Mouse (Mus musculus) MEL (cell line): ENCODE measurements around the gene 1700001P01Rik. TPM values are rescaled to one million over a fixed set of nuclear protein-coding genes. Genes with fewer than 3 reads are reported as not detected.

ENCODE experiments used
- DNase-seq: peaks from one replicate; pipeline ENCODE4 v3.0.0; 2011; ENCODE audit warnings: low read depth, low spot score
- H3K27ac ChIP-seq: 2 replicates; pipeline ENCODE4 v1.5.1; 2012; ENCODE audit warnings: low read depth, mild to moderate bottlenecking, control low read depth, low read length, moderate library complexity; ENCODE audit not compliant: control insufficient read depth
- H3K27me3 ChIP-seq, 2 experiments: fragments of 150-350 bp in 1 of 2; sonication (generic) in 1 of 2; 2 replicates each; pipeline ENCODE4 v1.6.1; 2012; ENCODE audit warnings: low read length in 2 of 2, mild to moderate bottlenecking in 2 of 2, improper control_type of control experiment in 1 of 2, moderate library complexity in 1 of 2; ENCODE audit not compliant: insufficient read depth in 2 of 2, control insufficient read depth in 1 of 2
- H3K36me3 ChIP-seq, 2 experiments: 2 replicates each; pipeline ENCODE4 v1.6.1; 2012 to 2014; ENCODE audit warnings: low read length in 2 of 2, improper control_type of control experiment in 1 of 2, inconsistent platforms in 1 of 2, mild to moderate bottlenecking in 1 of 2; ENCODE audit not compliant: insufficient read depth in 2 of 2, control insufficient read depth in 1 of 2
- H3K4me1 ChIP-seq, 2 experiments: fragments of 150-350 bp in 1 of 2; sonication (generic) in 1 of 2; 2 replicates each; pipeline ENCODE4 v1.6.1; 2012; ENCODE audit warnings: low read length in 2 of 2, improper control_type of control experiment in 1 of 2, mild to moderate bottlenecking in 1 of 2; ENCODE audit not compliant: insufficient read depth in 2 of 2, control insufficient read depth in 1 of 2
- H3K4me3 ChIP-seq, 2 experiments: fragments of 150-350 bp in 1 of 2; sonication (generic) in 1 of 2; 2 replicates each; pipeline ENCODE4 v1.5.1; 2012; ENCODE audit warnings: low read depth in 2 of 2, low read length in 2 of 2, mild to moderate bottlenecking in 2 of 2, moderate library complexity in 2 of 2, control low read depth in 1 of 2, improper control_type of control experiment in 1 of 2; ENCODE audit not compliant: control insufficient read depth in 1 of 2, insufficient read depth in 1 of 2
- H3K79me2 ChIP-seq: 2 replicates; pipeline ENCODE4 v1.6.1; 2012; ENCODE audit warnings: mild to moderate bottlenecking, low read length, moderate library complexity; ENCODE audit not compliant: control insufficient read depth, poor library complexity, insufficient read depth
- H3K9ac ChIP-seq: 2 replicates; pipeline ENCODE4 v1.6.1; 2012; ENCODE audit warnings: low read depth, mild to moderate bottlenecking, control low read depth, low read length, moderate library complexity; ENCODE audit not compliant: control insufficient read depth, poor library complexity, severe bottlenecking
- H3K9me3 ChIP-seq: fragments of 150-350 bp; sonication (generic); replicated peaks from 2 replicates; pipeline ENCODE4 v1.6.1; 2012; ENCODE audit warnings: mild to moderate bottlenecking, low read length, improper control_type of control experiment, moderate library complexity; ENCODE audit not compliant: insufficient read depth
- BHLHE40 ChIP-seq: IDR thresholded peaks from 2 replicates; pipeline ENCODE4 v1.6.1; 2012; ENCODE audit warnings: low read depth, mild to moderate bottlenecking, inconsistent platforms, low read length, improper control_type of control experiment, borderline replicate concordance
- CHD1 ChIP-seq: IDR thresholded peaks from 2 replicates; pipeline ENCODE4 v1.6.1; 2012; ENCODE audit warnings: low read depth, mild to moderate bottlenecking, inconsistent platforms, low read length, improper control_type of control experiment
- CHD2 ChIP-seq: IDR thresholded peaks from 2 replicates; pipeline ENCODE4 v1.6.1; 2011; ENCODE audit warnings: low read length, improper control_type of control experiment
- CTCF ChIP-seq, 3 experiments: IDR thresholded peaks in 2 of 3; conservative IDR thresholded peaks in 1 of 3; 2 replicates each; pipeline ENCODE4 v1.5.1; 2011 to 2012; ENCODE audit warnings: low read length in 3 of 3, low read depth in 2 of 3, mild to moderate bottlenecking in 2 of 3, improper control_type of control experiment in 1 of 3, inconsistent platforms in 1 of 3, mixed read lengths in 1 of 3, moderate library complexity in 1 of 3; ENCODE audit not compliant: control insufficient read depth in 1 of 3, insufficient read depth in 1 of 3, poor library complexity in 1 of 3, severe bottlenecking in 1 of 3
- E2F4 ChIP-seq: IDR thresholded peaks from 2 replicates; pipeline ENCODE4 v1.6.1; 2011; ENCODE audit warnings: low read depth, low read length, improper control_type of control experiment, borderline replicate concordance
- ELF1 ChIP-seq: IDR thresholded peaks from 2 replicates; pipeline ENCODE4 v1.6.1; 2014; ENCODE audit warnings: low read depth, mild to moderate bottlenecking, inconsistent platforms, low read length, improper control_type of control experiment, moderate library complexity
- EP300 ChIP-seq, 2 experiments: IDR thresholded peaks; 2 replicates each; pipeline ENCODE4 v1.6.1; 2011; ENCODE audit warnings: improper control_type of control experiment in 2 of 2, low read length in 2 of 2, low read depth in 1 of 2, mild to moderate bottlenecking in 1 of 2
- ETS1 ChIP-seq: IDR thresholded peaks from 2 replicates; pipeline ENCODE4 v1.6.1; 2012; ENCODE audit warnings: low read depth, mild to moderate bottlenecking, inconsistent platforms, low read length, improper control_type of control experiment, moderate library complexity
- GABPA ChIP-seq: IDR thresholded peaks from 2 replicates; pipeline ENCODE4 v1.6.1; 2012; ENCODE audit warnings: low read depth, mild to moderate bottlenecking, inconsistent platforms, low read length, improper control_type of control experiment, moderate library complexity
- GATA1 ChIP-seq: IDR thresholded peaks from 2 replicates; pipeline ENCODE4 v1.6.1; 2011; ENCODE audit warnings: low read depth, low read length, improper control_type of control experiment
- HCFC1 ChIP-seq: IDR thresholded peaks from 2 replicates; pipeline ENCODE4 v1.6.1; 2012; ENCODE audit warnings: low read depth, mild to moderate bottlenecking, inconsistent platforms, low read length, improper control_type of control experiment, moderate library complexity
- JUND ChIP-seq: IDR thresholded peaks from 2 replicates; pipeline ENCODE4 v1.6.1; 2011; ENCODE audit warnings: low read depth, mild to moderate bottlenecking, improper control_type of control experiment, low read length
- KAT2A ChIP-seq: conservative IDR thresholded peaks from 2 replicates; pipeline ENCODE4 v1.6.1; 2012; ENCODE audit warnings: low read depth, low read length, improper control_type of control experiment, inconsistent platforms
- MAFK ChIP-seq: IDR thresholded peaks from 2 replicates; pipeline ENCODE4 v1.6.1; 2011; ENCODE audit warnings: low read depth, mild to moderate bottlenecking, low read length, improper control_type of control experiment, borderline replicate concordance
- MAX ChIP-seq: IDR thresholded peaks from 2 replicates; pipeline ENCODE4 v1.6.1; 2011; ENCODE audit warnings: low read length, improper control_type of control experiment
- MAZ ChIP-seq: IDR thresholded peaks from 2 replicates; pipeline ENCODE4 v1.6.1; 2012; ENCODE audit warnings: low read depth, mild to moderate bottlenecking, inconsistent platforms, low read length, improper control_type of control experiment
- MEF2A ChIP-seq: IDR thresholded peaks from 2 replicates; pipeline ENCODE4 v1.6.1; 2014; ENCODE audit warnings: low read depth, mild to moderate bottlenecking, inconsistent platforms, low read length, improper control_type of control experiment; ENCODE audit not compliant: poor library complexity, insufficient replicate concordance, severe bottlenecking; ENCODE audit errors: extremely low read depth
- MXI1 ChIP-seq: IDR thresholded peaks from 2 replicates; pipeline ENCODE4 v1.6.1; 2011; ENCODE audit warnings: mild to moderate bottlenecking, low read depth, low read length, improper control_type of control experiment
- MYC ChIP-seq: IDR thresholded peaks from 2 replicates; pipeline ENCODE4 v1.6.1; 2011; ENCODE audit warnings: low read depth, mild to moderate bottlenecking, low read length, improper control_type of control experiment, moderate library complexity
- NELFE ChIP-seq: IDR thresholded peaks from 2 replicates; pipeline ENCODE4 v1.6.1; 2011; ENCODE audit warnings: low read depth, low read length, improper control_type of control experiment
- NRF1 ChIP-seq: IDR thresholded peaks from 2 replicates; pipeline ENCODE4 v1.6.1; 2014; ENCODE audit warnings: low read depth, mild to moderate bottlenecking, inconsistent platforms, low read length, improper control_type of control experiment, moderate library complexity; ENCODE audit not compliant: poor library complexity, insufficient read depth, severe bottlenecking
- POLR2A ChIP-seq, 2 experiments: IDR thresholded peaks; 2 replicates each; pipeline ENCODE4 v1.6.1; 2011 to 2012; ENCODE audit warnings: low read length in 2 of 2, mild to moderate bottlenecking in 2 of 2, control low read depth in 1 of 2, improper control_type of control experiment in 1 of 2, low read depth in 1 of 2, moderate library complexity in 1 of 2; ENCODE audit not compliant: control insufficient read depth in 1 of 2, insufficient read depth in 1 of 2, poor library complexity in 1 of 2
- POLR2AphosphoS2 ChIP-seq: IDR thresholded peaks from 2 replicates; pipeline ENCODE4 v1.6.1; 2011; ENCODE audit warnings: low read length, improper control_type of control experiment
- POLR2AphosphoS5 ChIP-seq: IDR thresholded peaks from 2 replicates; pipeline ENCODE4 v1.6.1; 2012; ENCODE audit warnings: low read depth, borderline replicate concordance, mild to moderate bottlenecking, inconsistent platforms, low read length, moderate library complexity, mixed read lengths
- SIN3A ChIP-seq: IDR thresholded peaks from 2 replicates; pipeline ENCODE4 v1.6.1; 2012; ENCODE audit warnings: low read length, improper control_type of control experiment, inconsistent platforms
- SMC3 ChIP-seq: IDR thresholded peaks from 2 replicates; pipeline ENCODE4 v1.6.1; 2011; ENCODE audit warnings: low read depth, low read length, improper control_type of control experiment
- TAL1 ChIP-seq: IDR thresholded peaks from 2 replicates; pipeline ENCODE4 v1.6.1; 2012; ENCODE audit warnings: mild to moderate bottlenecking, inconsistent platforms, low read length, moderate library complexity, mixed read lengths
- TBP ChIP-seq: IDR thresholded peaks from 2 replicates; pipeline ENCODE4 v1.8.0; 2011; ENCODE audit warnings: low read depth, low read length, improper control_type of control experiment
- TCF12 ChIP-seq: IDR thresholded peaks from 2 replicates; pipeline ENCODE4 v1.6.1; 2014; ENCODE audit warnings: low read depth, mild to moderate bottlenecking, inconsistent platforms, low read length, improper control_type of control experiment, moderate library complexity
- UBTF ChIP-seq: IDR thresholded peaks from 2 replicates; pipeline ENCODE4 v1.6.1; 2012; ENCODE audit warnings: low read depth, mild to moderate bottlenecking, inconsistent platforms, low read length, improper control_type of control experiment, moderate library complexity, borderline replicate concordance; ENCODE audit not compliant: insufficient read depth
- USF1 ChIP-seq: IDR thresholded peaks from 2 replicates; pipeline ENCODE4 v1.6.1; 2014; ENCODE audit warnings: low read depth, mild to moderate bottlenecking, inconsistent platforms, low read length, improper control_type of control experiment, moderate library complexity
- USF2 ChIP-seq, 2 experiments: IDR thresholded peaks; 2 replicates each; pipeline ENCODE4 v1.6.1; 2011 to 2012; ENCODE audit warnings: improper control_type of control experiment in 2 of 2, low read length in 2 of 2, borderline replicate concordance in 1 of 2, inconsistent platforms in 1 of 2, low read depth in 1 of 2, mild to moderate bottlenecking in 1 of 2; ENCODE audit not compliant: insufficient read depth in 1 of 2
- ZKSCAN1 ChIP-seq: IDR thresholded peaks from 2 replicates; pipeline ENCODE4 v1.6.1; 2012; ENCODE audit warnings: low read depth, mild to moderate bottlenecking, inconsistent platforms, low read length, improper control_type of control experiment, moderate library complexity
- ZMIZ1 ChIP-seq: IDR thresholded peaks from 2 replicates; pipeline ENCODE4 v1.6.1; 2012; ENCODE audit warnings: low read depth, mild to moderate bottlenecking, inconsistent platforms, low read length, improper control_type of control experiment, moderate library complexity
- ZNF384 ChIP-seq: IDR thresholded peaks from 2 replicates; pipeline ENCODE4 v1.6.1; 2012; ENCODE audit warnings: low read depth, mild to moderate bottlenecking, inconsistent platforms, low read length, improper control_type of control experiment
- polyA plus RNA-seq, 2 experiments: library from polyadenylated mRNA; stranded (reverse) in 1 of 2; unstranded in 1 of 2; fragments of >175 nt in 1 of 2; fragments of >200 nt in 1 of 2; gene quantifications; 2 replicates each; pipeline versions ENCODE4 v1.2.1 to v1.2.4; 2012; ENCODE audit warnings: low replicate concordance in 2 of 2, low read depth in 1 of 2; ENCODE audit not compliant: insufficient read length in 2 of 2, insufficient read depth in 1 of 2, missing spikeins in 1 of 2
- total RNA-seq: library from RNA; depleted of rRNA; stranded (reverse); fragments of 300-350 nt; gene quantifications from 2 replicates; pipeline ENCODE4 v1.2.3, GENCODE M21; 2012; rRNA removed

1700001P01Rik gene
- 0.69 TPM in 2 replicates for total RNA-seq
- polyA plus RNA-seq, result under 1 TPM in 1 of 2 experiments, not detected in 1; 0.43 TPM

GRCm38 (mm10) chr11:97775808-97776496 lies at the start of gene 1700001P01Rik:
Gene 1700001P01Rik, minus strand, starts transcription at chr11:97775918.
- peak; percentile 78 for DNase-seq
- H3K27ac ChIP-seq, result peak within 1 kb of the TSS; percentile 1
- H3K27me3 ChIP-seq, result no peaks in the 10 kb centered on the region
- H3K9me3 ChIP-seq, result no peaks in the 10 kb centered on the region
- H3K36me3 ChIP-seq, result peaks cover 27 to 32% of the 10 kb centered on the region in 2 experiments
- no peak within 1 kb of the TSS for H3K9ac ChIP-seq
- H3K79me2 ChIP-seq, result peaks cover 22% of the 10 kb centered on the region
- no peak within 1 kb of the TSS for H3K4me3 ChIP-seq
- peaks cover 0 to 10% of the 10 kb centered on the region in 2 experiments; a peak in 2 of 4 replicates for H3K4me1 ChIP-seq
- TF ChIP-seq NELFE (no peak), ZNF384 (no peak), TBP (no peak), MYC (no peak; the same call in 1 of the 2 replicates), MEF2A (0 out of 2 replicates have a peak, but pooled peaks have one; percentile 7), MAFK (no peak), EP300 (IDR thresholded peaks at IDR 0.05; ENCODE audit: low read depth in 1 of 2, low read length in 2 of 2) (no peak), ZMIZ1 (peak; percentile 82), TCF12 (no peak), BHLHE40 (no peak), ETS1 (no peak), TAL1 (no peak), NRF1 (no peak), GABPA (no peak), MXI1 (no peak), POLR2AphosphoS2 (no peak; the same call in 1 of the 2 replicates), CHD2 (no peak), HCFC1 (no peak), ZKSCAN1 (no peak), USF1 (no peak), KAT2A (no peak), USF2 (IDR thresholded peaks at IDR 0.05; ENCODE audit: borderline replicate concordance in 1 of 2, insufficient read depth in 1 of 2, low read depth in 1 of 2, low read length in 2 of 2) (no peak), CTCF (IDR thresholded peaks at IDR 0.05 in 2 of 3, conservative IDR thresholded peaks at IDR 0.05 in 1 of 3; ENCODE audit: control insufficient read depth in 1 of 3, insufficient read depth in 1 of 3, low read depth in 2 of 3, low read length in 3 of 3, poor library complexity in 1 of 3, severe bottlenecking in 1 of 3) (no peak), JUND (no peak), SMC3 (0 out of 2 replicates have a peak, but pooled peaks have one; percentile 1), POLR2A (IDR thresholded peaks at IDR 0.05; ENCODE audit: control insufficient read depth in 1 of 2, insufficient read depth in 1 of 2, low read depth in 1 of 2, low read length in 2 of 2, poor library complexity in 1 of 2) (peak in 1 of 2 experiments; percentile 27; a peak in 1 of 4 replicates), E2F4 (no peak), UBTF (no peak), POLR2AphosphoS5 (0 out of 2 replicates have a peak, but pooled peaks have one; percentile 90), GATA1 (peak; percentile 23; the same call in 1 of the 2 replicates), CHD1 (no peak), ELF1 (no peak), MAX (no peak), MAZ (no peak; the same call in 1 of the 2 replicates), SIN3A (no peak)
